Comparison of ENCODE assay signal across 20 mouse cellular contexts in genomic region chr1:132591399-132591930, GRCm38 (mm10). TPM values are rescaled to one million over a fixed set of nuclear protein-coding genes. Genes with fewer than 3 reads are reported as not detected.
DNase-seq lines count a peak whose midpoint lies in the region; ATAC-seq lines count a peak whose summit lies in the region.
"Had no signal": no experiment of that assay in that cellular context is flagged by ENCODE, and none has a peak within 500 bp of the region (broad histone marks: within the 10 kb centered on the region; RNA-seq: fewer than 3 reads in every experiment).

No protein-coding gene starts in this region.

- 88% methylated on average over 11 of the region's 11 CpGs for WGBS in neural tube, embryonic 15.5 days

- ATAC-seq in neural tube, embryonic 15.5 days (ENCODE audit: low FRiP score) = no peak
- ATAC-seq: inflammation-experienced regulatory T-cells, adult 6 months; lung, postnatal 0 days; midbrain, embryonic 13.5 days had no signal

- H3K9ac ChIP-seq in neural tube, embryonic 15.5 days (replicated peaks) = no peak overlapping the region
- H3K9ac ChIP-seq: hindbrain, embryonic 12.5 days; liver, embryonic 15.5 days; midbrain, embryonic 13.5 days had no signal

- H3K4me3 ChIP-seq in neural tube, embryonic 15.5 days (replicated peaks) = no peak overlapping the region
- H3K4me3 ChIP-seq: hindbrain, embryonic 12.5 days; liver, embryonic 15.5 days; midbrain, embryonic 13.5 days; myocyte had no signal

- peaks cover 9% of the 10 kb centered on the region for H3K4me1 ChIP-seq in neural tube, embryonic 15.5 days
- H3K4me1 ChIP-seq: liver, embryonic 15.5 days had no signal

- peaks cover 10% of the 10 kb centered on the region; the same call in 1 of the 2 replicates for H3K36me3 ChIP-seq in neural tube, embryonic 15.5 days
- H3K36me3 ChIP-seq: liver, embryonic 15.5 days had no signal

- peak; percentile 67 for DNase-seq in cerebellum, adult 9-10 months
- no peak for DNase-seq in cerebellum, postnatal 4 days (ENCODE audit: low spot score in 2 of 2)
- peak; percentile 44 for DNase-seq in right cerebral cortex, adult 18-20 months
- no peak for DNase-seq in right cerebral cortex, postnatal 36 days (ENCODE audit: low spot score in 2 of 2)
- DNase-seq in cerebellum, postnatal 36 days = peak; percentile 43 to 50
- DNase-seq in telencephalon, adult 2 months (ENCODE audit: low read depth, low spot score) = peak; percentile 65
- DNase-seq in kidney, postnatal 25 days = no peak
- DNase-seq: adrenal gland, adult 8-10 months; gastrocnemius, postnatal 14 days; kidney, adult 8-10 months; kidney, postnatal 36 days; thymus, postnatal 36 days had no signal

- H3K27me3 ChIP-seq in neural tube, embryonic 15.5 days (replicated peaks) = no peaks in the 10 kb centered on the region
- H3K27me3 ChIP-seq: hindbrain, embryonic 12.5 days; liver, embryonic 15.5 days; midbrain, embryonic 13.5 days had no signal

- H3K27ac ChIP-seq in neural tube, embryonic 15.5 days (replicated peaks) = no peak overlapping the region
- H3K27ac ChIP-seq: hindbrain, embryonic 12.5 days; liver, embryonic 15.5 days; midbrain, embryonic 13.5 days; stomach, postnatal 0 days had no signal

- H3K4me2 ChIP-seq in neural tube, embryonic 15.5 days = no peak overlapping the region
- H3K4me2 ChIP-seq: hindbrain, embryonic 12.5 days; liver, embryonic 15.5 days; midbrain, embryonic 13.5 days had no signal

- no peaks in the 10 kb centered on the region for H3K9me3 ChIP-seq in neural tube, embryonic 15.5 days (replicated peaks)
- H3K9me3 ChIP-seq: hindbrain, embryonic 12.5 days; liver, embryonic 15.5 days; midbrain, embryonic 13.5 days had no signal

RNA-seq across cellular contexts. Expression of gene Cntn2, which starts 48.4 kb away (rescaled TPM):
- polyA plus RNA-seq in neural tube, embryonic 15.5 days (2015; fragmentation: Nextera tagmentation; extraction: Ambion mirVana) = 17.7 and 22.1 TPM in 2 replicates
- polyA plus RNA-seq: inflammation-experienced regulatory T-cells, adult 6 months; myocyte had no signal

Comparison
In these comparisons a context has a peak if more than half of its experiments do, and no peak if none do; other contexts are left out.
1. DNase-seq: peak in cerebellum, adult 9-10 months (single experiment), right cerebral cortex, adult 18-20 months (single experiment), cerebellum, postnatal 36 days (2 of 2) and telencephalon, adult 2 months (single experiment); none in cerebellum, postnatal 4 days (0 of 2), right cerebral cortex, postnatal 36 days (0 of 2) and kidney, postnatal 25 days (0 of 2).